Mouse (Mus musculus) macrophage (primary cell): ENCODE results near the gene Vmn1r65. TPM values are rescaled to one million over a fixed set of nuclear protein-coding genes. Genes with fewer than 3 reads are reported as not detected.
"Not testable (repeated sequence)": the region's sequence is repeated elsewhere in the genome, so short reads cannot be mapped to it uniquely, and the experiment has no call there.

Experiments used
- H3K27ac ChIP-seq: fragments of 350-480 bp; formaldehyde crosslinking; 2 replicates; pipeline ENCODE4 v1.9.0; 2021
- H3K36me3 ChIP-seq: fragments of 350-480 bp; formaldehyde crosslinking; 2 replicates; pipeline ENCODE4 v1.9.0; 2021; ENCODE audit errors: inconsistent target
- H3K4me3 ChIP-seq: fragments of 350-480 bp; formaldehyde crosslinking; 2 replicates; pipeline ENCODE4 v1.9.0; 2021; ENCODE audit errors: inconsistent target
- H3K79me2 ChIP-seq: fragments of 350-480 bp; formaldehyde crosslinking; 2 replicates; pipeline ENCODE4 v1.9.0; 2021; ENCODE audit errors: inconsistent target
- WGBS: methylation state at CpG from one replicate; pipeline ENCODE4 v1.1.7; 2026; ENCODE audit warnings: inconsistent platforms; ENCODE audit not compliant: missing documents; 5-methylcytosine and 5-hydroxymethylcytosine counted together
- polyA plus RNA-seq: library from polyadenylated mRNA; stranded (reverse); fragments of 250-400 nt; gene quantifications from 3 replicates; pipeline ENCODE4 v1.2.4, GENCODE M21; 2018; ENCODE audit warnings: inconsistent platforms
- total RNA-seq, 78 experiments: library from RNA; depleted of rRNA; stranded (reverse); fragments of 250-400 nt; gene quantifications; 1 replicate in 9 of 78; 2 replicates in 24 of 78; 3 replicates in 43 of 78; 4 replicates in 2 of 78; pipeline ENCODE4 v1.2.4; 2018; ENCODE audit warnings: inconsistent platforms in 56 of 78

Vmn1r65 gene
- total RNA-seq (2018; cell fraction: chromatin; rRNA removed) = not detected
- total RNA-seq (2018; cell fraction: cytosol; rRNA removed) = not detected
- total RNA-seq (2018; cell fraction: nucleus; rRNA removed) = not detected
- polyA plus RNA-seq = not detected in 3 replicates

DNA sequence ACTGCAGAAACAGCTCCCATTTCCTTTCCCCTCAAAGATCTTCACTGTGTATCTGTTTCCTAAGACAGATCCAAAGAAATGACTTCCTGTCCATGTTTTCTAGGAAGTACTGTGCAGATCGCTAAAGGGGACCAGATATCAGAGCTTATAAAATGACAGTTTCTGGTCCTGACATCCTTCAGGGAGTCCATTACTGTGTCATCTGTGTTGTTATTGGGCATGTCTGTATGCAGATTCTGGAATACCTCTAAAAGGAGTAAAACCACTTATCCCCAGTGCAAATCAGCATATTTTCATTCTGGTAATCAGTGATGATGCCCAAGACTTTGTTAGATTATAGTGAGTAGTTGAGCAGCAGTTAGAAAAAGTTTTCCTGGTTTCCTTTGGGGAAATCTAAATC, at the start of gene Vmn1r65:
Vmn1r65 (minus strand) TSS at position 101 of the 400 bp plus-strand sequence.
- H3K4me3 ChIP-seq = no peak within 1 kb of the TSS
- H3K27ac ChIP-seq = no peak within 1 kb of the TSS
- WGBS = 100% methylated on average over 1 of the region's 1 CpGs
- no peaks in the 10 kb centered on the region for H3K36me3 ChIP-seq
- no peaks in the 10 kb centered on the region for H3K79me2 ChIP-seq

DNA sequence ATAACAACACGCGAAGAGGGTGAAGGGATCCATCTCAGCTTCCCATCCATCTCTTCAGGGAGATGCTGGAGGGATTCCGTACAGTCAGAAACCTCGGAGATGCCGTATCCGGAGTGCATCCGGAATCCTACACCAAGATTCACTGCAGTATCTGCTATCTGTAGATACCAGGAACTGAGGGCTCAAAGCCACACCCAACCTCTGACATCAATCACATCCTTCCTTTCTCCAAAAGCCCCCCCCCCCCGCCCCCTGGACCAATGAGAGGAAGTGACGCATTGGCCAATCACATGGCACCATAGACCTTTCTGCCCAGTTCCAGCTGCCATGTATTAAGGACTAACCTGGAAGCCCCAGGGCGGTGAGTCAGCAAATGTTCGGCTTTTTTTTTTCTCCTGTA, 34.1 kb upstream of the Vmn1r65 start, which contains the start of gene Nlrp4c:
Nlrp4c (plus strand) TSS at position 301 of the 400 bp plus-strand sequence.
- no peak within 1 kb of the TSS for H3K4me3 ChIP-seq
- 81% methylated on average over 11 of the region's 11 CpGs for WGBS
- no peaks in the 10 kb centered on the region for H3K36me3 ChIP-seq
- no peak within 1 kb of the TSS for H3K27ac ChIP-seq
- H3K79me2 ChIP-seq = no peaks in the 10 kb centered on the region

DNA sequence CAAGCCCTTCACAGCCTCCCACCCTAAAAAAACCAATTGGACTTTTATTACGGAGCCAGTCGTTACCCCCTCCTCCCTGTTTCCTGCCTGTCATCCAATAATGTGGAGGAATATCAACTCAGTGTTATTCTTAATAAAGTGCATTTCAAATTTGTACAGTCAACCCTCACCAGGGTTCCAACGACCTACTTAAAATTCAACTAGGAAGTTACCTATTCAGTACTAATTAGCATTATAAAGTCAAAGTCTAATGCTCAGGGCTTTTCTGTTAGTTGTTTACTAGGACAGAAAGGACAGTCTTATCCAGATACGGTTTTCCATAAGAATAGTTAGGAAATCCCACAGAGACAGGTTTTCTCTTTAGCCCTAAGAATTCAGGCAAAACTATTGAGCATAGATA, 28.4 kb downstream of the Vmn1r65 start:
- not testable (repeated sequence) for H3K79me2 ChIP-seq, H3K4me3 ChIP-seq, H3K27ac ChIP-seq, H3K36me3 ChIP-seq
- WGBS = 94% methylated on average over 4 of the region's 4 CpGs

DNA sequence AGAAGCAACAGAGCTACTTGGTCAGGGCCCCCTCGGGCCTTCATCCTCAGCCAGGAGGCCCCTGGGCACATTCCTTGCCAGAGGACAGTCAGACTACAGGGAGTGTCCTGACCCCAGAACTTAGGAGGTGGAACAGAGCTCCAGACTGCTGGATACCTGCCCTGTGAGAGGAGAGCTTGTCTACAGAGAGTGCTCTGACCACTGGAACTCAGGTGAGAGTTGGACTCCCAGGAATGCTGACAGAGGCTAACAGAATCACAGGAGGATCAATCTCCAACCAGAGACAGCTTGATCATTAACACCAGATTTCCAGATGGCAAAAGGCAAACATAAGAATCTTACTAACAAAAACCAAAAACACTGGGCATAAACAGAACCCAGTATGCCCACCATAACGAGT, 38.3 kb downstream of the Vmn1r65 start:
- H3K27ac ChIP-seq, H3K4me3 ChIP-seq, H3K36me3 ChIP-seq, H3K79me2 ChIP-seq: not testable (repeated sequence)
- 80% methylated on average over 1 of the region's 2 CpGs for WGBS

Other genes with a start within 250 kb of the Vmn1r65 start
- not detected in 3 replicates for gene Vmn1r63, start 205.6 kb downstream of the Vmn1r65 start, polyA plus RNA-seq
- not detected in 3 replicates for gene Vmn1r64, start 126.5 kb downstream of the Vmn1r65 start, polyA plus RNA-seq
- not detected in 3 replicates for gene Nlrp4c, start 34.2 kb upstream of the Vmn1r65 start, polyA plus RNA-seq
- gene Zfp787, start 145.0 kb upstream of the Vmn1r65 start, polyA plus RNA-seq = 11.6 to 29.7 TPM (median 29.1 TPM) in 3 replicates
- 5.2 to 17.1 TPM (median 13.0 TPM) in 3 replicates for gene Zfp444, start 161.2 kb upstream of the Vmn1r65 start, polyA plus RNA-seq
- gene Galp, start 186.1 kb upstream of the Vmn1r65 start, polyA plus RNA-seq = not detected in 3 replicates
- gene Zscan5b, start 211.3 kb upstream of the Vmn1r65 start, polyA plus RNA-seq = not detected in 3 replicates
- gene Epp13, start 241.7 kb upstream of the Vmn1r65 start, polyA plus RNA-seq = not detected in 3 replicates